Mouse (Mus musculus) right cerebral cortex, postnatal 4 days (tissue): ENCODE data around the gene Tmem132b.

ENCODE experiments used
- DNase-seq: peaks from one replicate; pipeline ENCODE4 v3.0.0-alpha.2; 2022

Tmem132b gene

GRCm38 (mm10) chr5:125518640-125519039 is 12.9 kb upstream of the Tmem132b start:
- DNase-seq = peak; percentile 71

GRCm38 (mm10) chr5:125520930-125521590 is 10.5 kb upstream of the Tmem132b start:
- DNase-seq = no peak

- no peak for DNase-seq
Observed at GRCm38 (mm10) chr5:125523361-125523760, 8.2 kb upstream of the Tmem132b start.

- no peak for DNase-seq
Observed at GRCm38 (mm10) chr5:125525516-125525915, 6.1 kb upstream of the Tmem132b start.

- DNase-seq = peak; percentile 53
Observed at GRCm38 (mm10) chr5:125526464-125526863, 5.1 kb upstream of the Tmem132b start.

- DNase-seq = peak; percentile 95
Observed at GRCm38 (mm10) chr5:125529109-125529508, 2.5 kb upstream of the Tmem132b start.

GRCm38 (mm10) chr5:125532191-125532544 is 594 bp downstream of the Tmem132b start:
- DNase-seq = peak; percentile 64

- DNase-seq = peak; percentile 42
Observed at GRCm38 (mm10) chr5:125532545-125533224, 1.1 kb downstream of the Tmem132b start.

- DNase-seq = peak; percentile 52
Observed at GRCm38 (mm10) chr5:125533225-125533900, 1.8 kb downstream of the Tmem132b start.

- DNase-seq = no peak
Observed at GRCm38 (mm10) chr5:125534168-125534610, 2.6 kb downstream of the Tmem132b start.

- peak; percentile 47 for DNase-seq
Observed at GRCm38 (mm10) chr5:125534611-125535324, 3.2 kb downstream of the Tmem132b start.

- DNase-seq = no peak
Observed at GRCm38 (mm10) chr5:125545090-125545489, 13.5 kb downstream of the Tmem132b start.

GRCm38 (mm10) chr5:125546293-125546692 is 14.7 kb downstream of the Tmem132b start:
- DNase-seq = no peak

- no peak for DNase-seq
Observed at GRCm38 (mm10) chr5:125549750-125550489, 18.3 kb downstream of the Tmem132b start.

GRCm38 (mm10) chr5:125555732-125556131 is 24.2 kb downstream of the Tmem132b start:
- DNase-seq = no peak

- DNase-seq = no peak
Observed at GRCm38 (mm10) chr5:125563492-125563891, 31.9 kb downstream of the Tmem132b start.

GRCm38 (mm10) chr5:125565725-125566124 is 34.2 kb downstream of the Tmem132b start:
- DNase-seq = no peak

GRCm38 (mm10) chr5:125568457-125568856 is 36.9 kb downstream of the Tmem132b start:
- DNase-seq = no peak

- no peak for DNase-seq
Observed at GRCm38 (mm10) chr5:125572011-125572410, 40.4 kb downstream of the Tmem132b start.

GRCm38 (mm10) chr5:125574886-125575285 is 43.3 kb downstream of the Tmem132b start:
- no peak for DNase-seq

- DNase-seq = no peak
Observed at GRCm38 (mm10) chr5:125575866-125576265, 44.3 kb downstream of the Tmem132b start.

GRCm38 (mm10) chr5:125578661-125579060 is 47.1 kb downstream of the Tmem132b start:
- peak; percentile 57 for DNase-seq
